Mouse (Mus musculus): Measurements from ENCODE around the gene Agl.

DNA sequence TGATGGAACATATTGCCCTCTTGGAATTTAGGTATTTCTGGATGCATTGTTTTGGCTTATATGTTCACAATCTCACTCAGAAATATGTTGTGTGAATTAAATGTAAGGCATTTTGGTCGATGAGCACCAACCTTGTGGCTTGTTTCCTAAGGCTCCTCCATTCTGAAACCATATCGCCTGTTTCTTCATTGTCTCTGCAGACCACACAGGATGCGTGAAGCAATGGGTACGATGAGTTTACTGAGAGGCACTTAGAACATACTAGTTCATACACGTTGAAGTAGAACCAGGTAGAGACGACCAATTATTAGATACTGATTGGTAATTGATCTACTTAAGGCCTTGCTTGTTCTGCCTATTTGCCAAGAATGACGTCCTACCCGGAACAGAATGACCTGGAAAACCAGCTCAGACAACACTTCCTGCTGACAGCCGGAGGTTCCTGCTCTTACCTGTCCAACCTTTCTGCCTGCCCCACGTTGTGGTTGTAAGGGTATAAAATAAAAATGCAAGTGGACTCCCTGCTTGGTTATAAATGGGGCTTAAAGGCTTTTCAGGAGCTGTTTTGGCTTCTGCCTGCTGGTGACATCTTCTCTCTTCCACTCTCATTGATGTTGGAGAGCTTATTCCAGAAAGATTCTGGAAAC lies 21.4 kb upstream of the Agl start:
- TF ChIP-seq POLR2A (IDR thresholded peaks at IDR 0.05; ENCODE audit: low read depth, low read length) (no peak), CTCF (IDR thresholded peaks at IDR 0.05; ENCODE audit: borderline replicate concordance, insufficient read depth, low read length) (no peak)
